Mouse (Mus musculus) regulatory T cell (primary cell): ENCODE results near the gene Gm6763.
"Not testable (repeated sequence)": the region's sequence is repeated elsewhere in the genome, so short reads cannot be mapped to it uniquely, and the experiment has no call there.

ENCODE experiments used
- in situ Hi-C: fragments of 300-600 bp; cut with MboI, MseI; formaldehyde crosslinking; loops from one replicate; pipeline ENCODE4 v1.15.1; 2025; ENCODE audit warnings: high pct_unique_total_duplicates

Gm6763 gene

DNA sequence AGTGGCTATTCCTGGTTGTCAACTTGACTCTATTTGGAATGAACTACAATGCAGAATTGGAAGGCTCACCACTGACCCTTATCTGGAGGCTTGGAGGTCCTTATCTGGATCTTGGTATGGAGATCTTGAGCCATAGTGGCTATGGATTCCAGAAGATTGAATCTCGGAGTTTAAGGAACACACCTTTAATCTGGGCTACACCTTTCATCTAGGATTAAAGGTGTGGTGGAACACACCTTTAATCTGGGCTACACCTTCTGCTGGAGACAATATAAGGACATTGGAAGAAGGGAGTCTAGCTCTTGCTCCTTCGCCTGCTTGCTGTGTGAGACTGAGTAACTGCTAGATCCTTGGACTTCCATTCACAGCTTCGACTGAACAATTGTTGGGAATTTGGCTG lies at the start of gene Gm6763:
Gm6763 (plus strand) TSS at position 301 of the 400 bp plus-strand sequence.
- in situ Hi-C loops = not testable (repeated sequence)

DNA sequence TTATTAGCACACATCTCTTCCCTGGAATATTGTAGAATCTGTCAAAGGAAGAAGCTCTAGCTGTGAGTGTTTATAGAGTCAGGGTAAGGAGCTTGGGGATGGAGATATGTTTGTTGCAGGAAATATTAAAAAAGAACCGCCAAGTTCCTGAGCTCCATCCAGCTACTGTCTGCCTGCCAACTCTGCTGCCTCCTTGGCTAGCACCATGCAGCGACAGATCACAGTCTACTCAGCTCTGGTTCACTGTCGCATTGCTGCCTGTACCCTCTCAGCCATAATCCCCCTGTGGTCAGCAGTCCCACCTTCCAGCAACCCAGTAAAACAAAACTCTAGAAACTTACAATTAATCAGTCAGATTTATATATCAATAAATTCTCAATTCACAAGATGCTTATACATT lies 41.3 kb upstream of the Gm6763 start:
- in situ Hi-C loops = no loop called here

DNA sequence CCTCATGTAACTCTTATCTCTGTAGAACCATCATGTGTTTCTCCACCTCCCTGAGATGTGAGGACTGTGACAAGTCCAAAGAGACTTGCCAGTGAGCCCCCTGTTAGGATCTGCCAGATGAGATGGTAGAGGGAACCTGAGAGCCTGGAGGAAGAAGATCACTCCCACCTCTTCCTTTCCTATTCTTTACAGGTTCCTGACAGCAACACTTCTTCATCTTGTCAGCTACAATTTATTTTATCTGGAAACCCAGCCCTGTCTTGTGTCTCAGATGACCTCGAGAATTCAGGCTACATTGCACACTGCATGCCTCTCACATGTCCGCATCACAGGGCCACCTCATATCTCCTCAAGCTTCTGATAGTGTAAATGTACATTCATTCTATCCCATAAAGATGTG lies 33.0 kb upstream of the Gm6763 start:
- in situ Hi-C loops = no loop called here

DNA sequence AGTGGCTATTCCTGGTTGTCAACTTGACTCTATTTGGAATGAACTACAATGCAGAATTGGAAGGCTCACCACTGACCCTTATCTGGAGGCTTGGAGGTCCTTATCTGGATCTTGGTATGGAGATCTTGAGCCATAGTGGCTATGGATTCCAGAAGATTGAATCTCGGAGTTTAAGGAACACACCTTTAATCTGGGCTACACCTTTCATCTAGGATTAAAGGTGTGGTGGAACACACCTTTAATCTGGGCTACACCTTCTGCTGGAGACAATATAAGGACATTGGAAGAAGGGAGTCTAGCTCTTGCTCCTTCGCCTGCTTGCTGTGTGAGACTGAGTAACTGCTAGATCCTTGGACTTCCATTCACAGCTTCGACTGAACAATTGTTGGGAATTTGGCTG lies 8.6 kb upstream of the Gm6763 start, which contains the start of gene Gm21293:
Gm21293 (plus strand) TSS at position 301 of the 400 bp plus-strand sequence.
- in situ Hi-C loops = not testable (repeated sequence)

DNA sequence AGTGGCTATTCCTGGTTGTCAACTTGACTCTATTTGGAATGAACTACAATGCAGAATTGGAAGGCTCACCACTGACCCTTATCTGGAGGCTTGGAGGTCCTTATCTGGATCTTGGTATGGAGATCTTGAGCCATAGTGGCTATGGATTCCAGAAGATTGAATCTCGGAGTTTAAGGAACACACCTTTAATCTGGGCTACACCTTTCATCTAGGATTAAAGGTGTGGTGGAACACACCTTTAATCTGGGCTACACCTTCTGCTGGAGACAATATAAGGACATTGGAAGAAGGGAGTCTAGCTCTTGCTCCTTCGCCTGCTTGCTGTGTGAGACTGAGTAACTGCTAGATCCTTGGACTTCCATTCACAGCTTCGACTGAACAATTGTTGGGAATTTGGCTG lies 8.4 kb downstream of the Gm6763 start, which contains the start of gene Gm8764:
Gm8764 (plus strand) TSS at position 301 of the 400 bp plus-strand sequence.
- in situ Hi-C loops = loop anchor here (10.0 kb wide), 1 partner anchor 55 kb away; no protein-coding TSS in a partner anchor

DNA sequence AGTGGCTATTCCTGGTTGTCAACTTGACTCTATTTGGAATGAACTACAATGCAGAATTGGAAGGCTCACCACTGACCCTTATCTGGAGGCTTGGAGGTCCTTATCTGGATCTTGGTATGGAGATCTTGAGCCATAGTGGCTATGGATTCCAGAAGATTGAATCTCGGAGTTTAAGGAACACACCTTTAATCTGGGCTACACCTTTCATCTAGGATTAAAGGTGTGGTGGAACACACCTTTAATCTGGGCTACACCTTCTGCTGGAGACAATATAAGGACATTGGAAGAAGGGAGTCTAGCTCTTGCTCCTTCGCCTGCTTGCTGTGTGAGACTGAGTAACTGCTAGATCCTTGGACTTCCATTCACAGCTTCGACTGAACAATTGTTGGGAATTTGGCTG lies 16.9 kb downstream of the Gm6763 start, which contains the start of gene Gm21304:
Gm21304 (plus strand) TSS at position 301 of the 400 bp plus-strand sequence.
- in situ Hi-C loops = loop anchor here (10.0 kb wide), 1 partner anchor 47 kb away; no protein-coding TSS in a partner anchor

DNA sequence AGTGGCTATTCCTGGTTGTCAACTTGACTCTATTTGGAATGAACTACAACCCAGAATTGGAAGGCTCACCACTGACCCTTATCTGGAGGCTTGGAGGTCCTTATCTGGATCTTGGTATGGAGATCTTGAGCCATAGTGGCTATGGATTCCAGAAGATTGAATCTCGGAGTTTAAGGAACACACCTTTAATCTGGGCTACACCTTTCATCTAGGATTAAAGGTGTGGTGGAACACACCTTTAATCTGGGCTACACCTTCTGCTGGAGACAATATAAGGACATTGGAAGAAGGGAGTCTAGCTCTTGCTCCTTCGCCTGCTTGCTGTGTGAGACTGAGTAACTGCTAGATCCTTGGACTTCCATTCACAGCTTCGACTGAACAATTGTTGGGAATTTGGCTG lies 25.4 kb downstream of the Gm6763 start, which contains the start of gene Gm21312:
Gm21312 (plus strand) TSS at position 301 of the 400 bp plus-strand sequence.
- in situ Hi-C loops = not testable (repeated sequence)

DNA sequence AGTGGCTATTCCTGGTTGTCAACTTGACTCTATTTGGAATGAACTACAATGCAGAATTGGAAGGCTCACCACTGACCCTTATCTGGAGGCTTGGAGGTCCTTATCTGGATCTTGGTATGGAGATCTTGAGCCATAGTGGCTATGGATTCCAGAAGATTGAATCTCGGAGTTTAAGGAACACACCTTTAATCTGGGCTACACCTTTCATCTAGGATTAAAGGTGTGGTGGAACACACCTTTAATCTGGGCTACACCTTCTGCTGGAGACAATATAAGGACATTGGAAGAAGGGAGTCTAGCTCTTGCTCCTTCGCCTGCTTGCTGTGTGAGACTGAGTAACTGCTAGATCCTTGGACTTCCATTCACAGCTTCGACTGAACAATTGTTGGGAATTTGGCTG lies 33.9 kb downstream of the Gm6763 start, which contains the start of gene Gm20765:
Gm20765 (plus strand) TSS at position 301 of the 400 bp plus-strand sequence.
- in situ Hi-C loops = loop anchor here (10.0 kb wide), 1 partner anchor 50 kb away; no protein-coding TSS in a partner anchor

DNA sequence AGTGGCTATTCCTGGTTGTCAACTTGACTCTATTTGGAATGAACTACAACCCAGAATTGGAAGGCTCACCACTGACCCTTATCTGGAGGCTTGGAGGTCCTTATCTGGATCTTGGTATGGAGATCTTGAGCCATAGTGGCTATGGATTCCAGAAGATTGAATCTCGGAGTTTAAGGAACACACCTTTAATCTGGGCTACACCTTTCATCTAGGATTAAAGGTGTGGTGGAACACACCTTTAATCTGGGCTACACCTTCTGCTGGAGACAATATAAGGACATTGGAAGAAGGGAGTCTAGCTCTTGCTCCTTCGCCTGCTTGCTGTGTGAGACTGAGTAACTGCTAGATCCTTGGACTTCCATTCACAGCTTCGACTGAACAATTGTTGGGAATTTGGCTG lies 42.4 kb downstream of the Gm6763 start, which contains the start of gene Gm4340:
Gm4340 (plus strand) TSS at position 301 of the 400 bp plus-strand sequence.
- in situ Hi-C loops = not testable (repeated sequence)
